Mouse (Mus musculus): Measurements from ENCODE around the gene Gpc6.

DNA sequence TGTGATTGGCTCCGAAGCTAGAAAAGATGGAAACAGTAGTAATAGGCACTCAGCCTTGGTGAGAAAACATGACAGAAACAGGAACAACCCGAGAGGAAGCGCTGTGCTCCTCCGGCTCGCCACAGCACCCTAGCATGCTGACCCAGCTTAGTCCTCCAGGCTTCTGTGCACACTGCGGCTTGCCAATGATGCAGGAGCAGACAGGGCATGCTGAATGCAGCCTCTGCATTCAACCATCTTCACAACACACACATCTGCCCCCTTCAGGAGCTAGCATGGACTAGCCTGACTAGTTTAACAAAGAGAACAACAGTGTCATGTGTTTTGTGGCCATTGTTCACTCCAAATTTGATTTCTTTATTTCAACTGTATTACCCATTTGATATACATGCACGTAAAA, 226.5 kb downstream of the Gpc6 start:
- TF ChIP-seq CTCF (IDR thresholded peaks at IDR 0.05; ENCODE audit: low read depth, low read length): no peak
- no peak for TF ChIP-seq POLR2A (IDR thresholded peaks at IDR 0.05; ENCODE audit: borderline replicate concordance, low read depth, low read length)

All from bone marrow macrophage, adult 2 months (primary cell).